Mouse (Mus musculus) layer of hippocampus, adult 2 months (tissue): ENCODE data around the gene Ncs1. TPM values are rescaled to one million over a fixed set of nuclear protein-coding genes. Genes with fewer than 3 reads are reported as not detected.

ENCODE experiments used
- DNase-seq, 2 experiments: peaks; one replicate each; pipeline ENCODE4 v3.0.0; 2022; ENCODE audit warnings: low spot score in 2 of 2
- H3K27ac ChIP-seq: fragments of 200-600 bp; 2 replicates; pipeline ENCODE4 v1.8.1; 2022
- H3K4me3 ChIP-seq: fragments of 200-600 bp; 2 replicates; pipeline ENCODE4 v1.8.1; 2022; ENCODE audit warnings: mild to moderate bottlenecking
- CTCF ChIP-seq: fragments of 200-600 bp; conservative IDR thresholded peaks from 2 replicates; pipeline ENCODE4 v1.8.1; 2022; ENCODE audit warnings: antibody characterized with exemption, mild to moderate bottlenecking, moderate library complexity
- total RNA-seq, 2 experiments: library from RNA; stranded (reverse); gene quantifications; 2 replicates each; pipeline ENCODE4 v1.2.3; 2021

Gene Ncs1
- total RNA-seq, 2 experiments from 2014 or later = 285 to 294 TPM

DNA sequence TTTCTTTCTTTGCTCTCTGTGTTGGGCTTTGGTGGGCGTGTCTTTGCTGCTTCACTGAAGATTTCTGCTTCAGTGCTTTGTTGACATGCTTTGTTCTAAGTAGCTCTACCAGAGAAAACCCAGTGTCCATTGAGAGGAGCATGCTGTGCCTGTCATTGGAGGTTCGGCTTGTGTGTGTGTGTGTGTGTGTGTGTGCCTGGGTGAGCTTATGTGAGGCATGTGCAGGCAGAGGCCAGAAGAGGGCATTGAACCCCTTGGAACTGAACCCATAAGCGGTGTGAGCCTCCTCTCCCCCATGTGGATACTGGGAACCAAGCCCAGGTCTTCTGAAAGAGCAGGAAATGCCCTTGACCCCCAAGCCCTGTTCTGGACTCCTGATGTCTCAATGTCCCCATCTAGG is 7.8 kb downstream of the Ncs1 start:
- no peak for TF ChIP-seq CTCF

DNA sequence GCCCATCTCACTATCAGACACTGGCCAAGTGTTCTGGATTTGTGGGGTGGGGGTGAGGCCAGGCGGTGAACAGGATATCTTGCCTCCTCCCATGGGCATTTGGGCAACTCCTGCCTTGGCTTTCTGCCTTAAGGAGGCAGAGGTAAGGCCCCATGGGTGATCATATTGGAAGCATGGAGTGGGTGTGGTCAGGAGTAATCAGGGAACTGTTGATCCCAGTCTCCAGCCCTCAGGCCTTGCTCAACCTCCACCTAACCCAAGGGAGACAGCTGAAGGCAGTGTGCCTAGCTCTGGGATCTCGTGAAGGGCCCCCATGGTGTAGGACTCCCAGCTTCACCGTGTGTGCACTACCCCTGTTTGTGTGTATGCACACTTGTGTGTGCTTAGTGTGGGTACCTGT is 9.2 kb downstream of the Ncs1 start:
- H3K4me3 ChIP-seq = no peak overlapping the region
- no peak for TF ChIP-seq CTCF
- H3K27ac ChIP-seq = peak overlapping the region; percentile 97
- no peak for DNase-seq

More for the DNA sequence above, 7.8 kb downstream of the Ncs1 start:
- H3K4me3 ChIP-seq = no peak overlapping the region
- DNase-seq = no peak
- H3K27ac ChIP-seq = peak overlapping the region; percentile 97; the same call in 1 of the 2 replicates

DNA sequence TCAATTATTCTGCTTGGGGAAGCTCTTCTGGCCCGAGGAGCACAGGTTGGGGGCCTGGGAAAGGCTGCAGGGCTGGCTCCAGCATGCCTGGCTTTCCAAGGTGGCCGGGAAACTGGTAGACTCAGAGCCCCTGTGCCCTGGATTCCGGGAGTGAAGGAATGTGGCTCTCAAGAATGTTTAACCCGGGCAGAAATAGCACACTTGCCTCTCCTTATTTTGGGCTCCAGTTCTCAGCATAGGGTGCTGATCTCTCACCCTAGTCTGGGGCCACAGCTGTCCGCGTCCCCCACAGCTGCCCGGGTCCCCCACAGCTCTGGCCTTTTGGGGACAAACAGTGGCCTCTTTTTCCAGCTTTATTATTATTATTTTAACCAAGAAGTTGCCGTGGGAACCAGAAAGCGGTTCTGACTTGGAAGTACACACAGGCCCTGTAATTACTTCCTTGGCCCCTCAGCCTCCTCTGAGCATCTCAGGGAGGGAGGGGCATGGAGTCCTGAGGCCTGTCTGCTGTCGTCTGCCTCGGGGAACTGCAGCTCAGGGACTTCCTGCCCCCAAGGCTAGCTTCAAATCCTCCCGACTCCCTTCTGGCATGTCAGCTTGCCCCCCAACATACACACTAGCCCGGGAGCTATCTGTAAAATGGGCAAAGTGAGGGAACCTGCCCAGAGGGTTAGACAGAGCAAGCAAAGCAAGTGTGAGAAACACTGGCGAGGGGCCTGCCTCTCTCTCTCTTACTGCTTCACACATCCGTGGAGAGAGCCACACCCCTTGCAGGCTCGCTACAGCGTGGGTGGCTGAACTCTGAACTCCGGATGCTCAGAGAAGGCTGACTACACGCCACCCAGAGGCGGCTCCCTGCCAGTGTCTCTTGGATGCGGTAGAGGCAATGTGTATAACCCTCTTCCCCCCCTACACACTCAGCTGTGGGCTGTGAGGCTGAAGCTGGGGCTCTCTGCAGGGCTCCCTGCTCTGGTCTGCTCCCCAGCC is 10.6 kb downstream of the Ncs1 start:
- Histone ChIP-seq H3K4me3 (peak overlapping the region; percentile 34), H3K27ac (peak overlapping the region; percentile 97)
- DNase-seq = peak; percentile 64 to 73
- peak; percentile 74 for TF ChIP-seq CTCF

DNA sequence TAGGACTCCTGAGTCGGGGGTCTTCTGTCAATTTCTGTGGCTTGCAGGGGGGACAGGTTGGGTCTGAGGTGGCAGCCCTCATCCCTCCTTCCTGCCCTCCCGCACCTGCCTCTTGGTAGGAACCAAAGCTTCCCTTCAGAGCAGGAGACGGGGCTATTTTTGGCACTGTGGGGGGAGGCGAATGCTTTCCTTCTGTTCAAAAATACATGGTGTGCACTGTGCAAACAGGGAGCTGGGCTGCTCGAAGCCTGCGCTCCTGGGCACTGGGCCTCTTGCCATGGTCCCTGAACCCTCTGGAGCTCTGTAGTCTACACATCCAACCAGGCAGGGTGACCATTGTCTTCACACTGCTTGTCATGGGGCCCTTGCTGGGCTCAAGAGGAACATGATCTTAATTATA is 11.5 kb downstream of the Ncs1 start:
- H3K27ac ChIP-seq = peak overlapping the region; percentile 97
- peak; percentile 76 for DNase-seq
- H3K4me3 ChIP-seq = peak overlapping the region; percentile 34
- TF ChIP-seq CTCF = no peak

DNA sequence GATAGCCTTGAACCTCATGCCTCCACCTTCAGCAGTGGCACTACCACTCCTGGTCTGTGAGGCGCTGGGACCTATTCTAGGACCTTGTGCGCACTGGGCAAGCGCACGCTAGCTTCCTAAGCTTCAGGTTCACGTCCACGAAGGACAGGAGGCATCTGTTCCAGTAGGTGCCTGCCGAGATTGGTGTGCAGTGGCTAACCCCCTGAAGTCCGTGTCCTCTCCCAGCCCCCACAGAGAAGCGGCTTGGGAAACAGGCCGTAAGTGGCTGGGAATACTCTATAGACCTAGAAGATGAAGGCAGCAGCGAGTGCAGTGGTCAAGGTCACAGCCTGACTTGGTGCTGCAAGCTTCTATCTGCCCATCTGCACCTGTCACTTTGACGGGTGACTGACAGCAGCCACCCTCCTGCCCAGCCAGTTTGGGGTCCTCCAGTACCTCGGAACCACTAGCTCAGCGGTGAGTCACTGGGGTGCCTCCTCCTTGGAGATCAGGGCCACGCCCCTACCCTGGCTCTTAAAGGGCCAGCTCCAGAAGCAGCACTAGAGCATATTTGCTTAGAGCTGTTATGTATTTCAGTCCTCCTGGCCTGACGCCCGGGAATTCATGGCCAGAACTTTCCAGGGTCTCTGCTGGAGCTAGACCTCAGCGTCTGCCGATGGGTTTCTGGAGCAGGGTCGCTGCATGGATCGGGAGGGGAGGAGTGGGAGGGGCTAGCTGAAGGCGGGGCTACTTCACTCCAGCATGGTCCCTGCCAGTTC is 13.2 kb downstream of the Ncs1 start:
- Histone ChIP-seq H3K27ac (peak overlapping the region; percentile 97), H3K4me3 (peak overlapping the region; percentile 56)
- TF ChIP-seq CTCF = no peak
- peak; percentile 76 to 80 for DNase-seq

DNA sequence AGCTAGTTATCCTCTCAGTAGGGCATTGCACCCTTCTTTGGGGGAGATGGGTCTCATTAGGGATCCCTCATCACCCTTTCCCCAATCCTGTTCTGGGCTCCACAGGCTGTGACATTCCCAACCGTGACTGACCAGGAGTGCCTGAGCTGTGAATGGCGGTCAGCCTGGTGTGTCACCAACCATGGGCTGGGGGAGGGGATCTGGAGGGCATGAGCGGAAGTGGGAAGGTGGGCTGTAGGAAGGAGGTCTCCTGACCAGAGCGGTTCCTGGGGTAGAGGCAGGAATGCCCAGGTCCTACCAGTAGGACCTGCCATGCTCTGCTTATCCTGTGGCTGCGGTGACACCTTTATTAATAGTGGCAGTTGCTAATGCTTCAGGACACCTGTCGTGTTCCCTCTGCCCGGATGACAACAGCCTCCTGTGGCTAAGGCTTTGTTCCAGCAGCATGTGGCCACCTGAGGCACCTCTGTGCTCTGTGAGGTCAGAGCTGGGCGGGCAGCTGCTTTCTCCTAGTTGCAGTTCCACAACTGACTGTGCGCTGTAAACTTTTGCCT is 13.8 kb downstream of the Ncs1 start:
- Histone ChIP-seq H3K27ac (peak overlapping the region; percentile 97), H3K4me3 (peak overlapping the region; percentile 56)
- no peak for DNase-seq

DNA sequence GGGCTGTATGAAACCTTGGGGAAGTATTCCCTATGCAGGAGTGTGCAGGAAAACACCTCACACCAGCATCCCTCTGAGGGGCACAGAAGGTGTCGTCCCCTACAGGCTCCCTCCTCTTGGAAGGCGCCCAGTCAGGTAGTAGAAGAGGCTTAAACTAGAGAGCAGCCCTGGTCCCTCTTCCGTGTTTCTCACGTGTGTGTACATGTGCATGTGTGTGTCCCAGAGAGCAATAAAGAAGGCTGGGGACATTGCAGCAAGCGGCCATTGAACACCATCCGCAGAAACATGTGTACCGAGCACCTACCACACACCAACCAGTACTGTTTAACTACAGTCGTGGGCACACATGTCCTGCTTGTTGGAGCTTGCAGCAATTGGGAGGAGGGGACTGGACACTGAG is 14.9 kb downstream of the Ncs1 start:
- Histone ChIP-seq H3K4me3 (no peak overlapping the region), H3K27ac (peak overlapping the region; percentile 97)
- no peak for DNase-seq
- no peak for TF ChIP-seq CTCF

More for the DNA sequence above, 13.8 kb downstream of the Ncs1 start:
- TF ChIP-seq CTCF = no peak

DNA sequence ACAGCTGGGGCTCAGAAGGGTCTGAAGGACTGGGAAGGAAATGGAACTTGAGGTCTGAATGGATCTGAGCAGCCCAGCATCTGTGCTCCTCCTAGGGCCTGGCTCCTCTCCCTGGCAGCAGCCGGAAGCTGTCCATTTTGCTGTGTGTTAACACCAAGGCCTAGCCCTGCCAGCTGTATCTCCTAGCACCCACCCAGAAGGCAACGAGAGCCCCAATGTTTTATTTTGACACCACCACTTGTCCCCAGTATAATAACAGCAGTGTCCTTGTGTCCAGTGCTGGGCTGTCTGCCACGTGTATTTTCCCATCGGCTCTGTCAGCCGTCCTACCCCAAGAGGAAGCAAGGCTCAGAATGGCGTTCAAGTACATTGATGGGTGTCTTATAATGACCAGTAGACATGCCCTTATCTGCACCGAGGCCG is 17.4 kb downstream of the Ncs1 start:
- Histone ChIP-seq H3K4me3 (no peak overlapping the region), H3K27ac (peak overlapping the region; percentile 97)
- peak in 1 of 2 experiments; percentile 41 for DNase-seq
- no peak for TF ChIP-seq CTCF

DNA sequence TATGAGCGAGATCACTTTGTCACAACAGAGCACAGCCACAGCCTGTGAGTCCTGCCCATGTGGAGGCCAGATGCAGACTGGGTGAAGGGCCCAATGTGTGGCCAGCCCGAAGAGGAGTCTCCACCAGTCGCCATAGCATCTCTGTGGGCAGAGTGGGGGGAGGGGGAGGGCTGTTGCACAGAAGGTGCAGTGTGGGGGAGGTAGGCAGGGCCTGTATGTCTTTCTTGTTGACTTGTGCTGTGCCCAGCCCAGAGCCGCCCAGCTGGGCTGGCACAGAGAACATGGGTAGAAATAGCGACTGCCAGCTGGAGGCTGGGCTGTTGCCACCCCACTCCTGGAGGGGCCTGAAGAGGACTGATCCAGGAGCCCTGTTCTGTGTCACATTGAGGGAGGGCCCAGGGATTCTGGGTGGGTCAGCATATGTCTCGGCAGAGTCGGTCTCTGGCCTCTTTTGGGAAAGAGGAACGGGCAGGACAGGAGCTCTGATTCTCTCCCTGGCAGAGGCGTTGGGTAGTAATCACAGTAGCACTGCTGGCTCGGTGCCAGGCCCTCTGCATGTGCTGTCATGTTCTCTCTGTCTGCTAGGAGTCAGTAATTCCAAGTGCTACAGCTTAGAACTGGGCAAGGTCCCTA is 18.2 kb downstream of the Ncs1 start:
- no peak for TF ChIP-seq CTCF
- Histone ChIP-seq H3K4me3 (no peak overlapping the region), H3K27ac (peak overlapping the region; percentile 97)
- DNase-seq = peak; percentile 73 to 76

DNA sequence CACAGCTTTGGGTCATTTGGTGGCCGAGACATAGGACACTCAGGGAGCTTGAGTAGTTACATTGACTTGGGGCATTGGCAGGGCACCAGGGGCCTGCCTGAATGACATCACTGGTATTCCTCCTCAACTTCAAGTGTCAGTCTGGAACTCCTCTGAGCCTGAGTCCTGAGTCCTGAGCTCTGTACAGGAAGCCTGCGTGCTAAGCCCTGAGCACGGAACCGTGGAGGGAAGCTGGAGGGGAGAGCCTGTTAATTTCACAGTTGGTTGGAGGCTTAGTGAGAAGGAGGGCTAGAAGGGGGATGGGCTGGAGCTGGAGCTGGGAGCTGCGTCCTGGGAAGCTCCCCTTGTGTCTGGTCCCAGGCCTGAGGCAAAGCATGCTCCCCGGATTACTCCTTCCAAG is 21.8 kb downstream of the Ncs1 start:
- peak overlapping the region; percentile 36; the same call in 1 of the 2 replicates for H3K27ac ChIP-seq
- no peak for TF ChIP-seq CTCF
- no peak for DNase-seq
- H3K4me3 ChIP-seq = no peak overlapping the region

DNA sequence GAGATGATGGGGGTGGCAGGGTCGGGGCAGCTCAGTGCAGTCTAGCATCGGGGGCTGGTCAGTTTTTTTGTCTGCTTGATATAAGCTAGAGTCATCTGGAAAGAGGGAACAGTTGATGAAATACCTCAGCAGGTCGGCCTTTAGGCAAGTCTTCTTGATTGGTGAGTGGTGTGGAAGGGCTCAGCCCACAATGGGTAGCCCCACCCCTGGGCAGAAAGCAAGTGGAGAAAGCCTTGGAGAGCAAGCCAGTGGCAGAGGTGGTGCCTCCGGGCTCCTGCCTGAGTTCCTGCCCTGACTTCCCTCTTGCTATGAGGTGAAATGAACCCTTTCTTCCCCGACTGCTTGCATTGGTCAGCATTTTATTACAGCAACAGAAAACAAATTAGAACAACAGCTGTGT is 23.0 kb downstream of the Ncs1 start:
- H3K4me3 ChIP-seq = no peak overlapping the region
- H3K27ac ChIP-seq = peak overlapping the region; percentile 67
- no peak for TF ChIP-seq CTCF

DNA sequence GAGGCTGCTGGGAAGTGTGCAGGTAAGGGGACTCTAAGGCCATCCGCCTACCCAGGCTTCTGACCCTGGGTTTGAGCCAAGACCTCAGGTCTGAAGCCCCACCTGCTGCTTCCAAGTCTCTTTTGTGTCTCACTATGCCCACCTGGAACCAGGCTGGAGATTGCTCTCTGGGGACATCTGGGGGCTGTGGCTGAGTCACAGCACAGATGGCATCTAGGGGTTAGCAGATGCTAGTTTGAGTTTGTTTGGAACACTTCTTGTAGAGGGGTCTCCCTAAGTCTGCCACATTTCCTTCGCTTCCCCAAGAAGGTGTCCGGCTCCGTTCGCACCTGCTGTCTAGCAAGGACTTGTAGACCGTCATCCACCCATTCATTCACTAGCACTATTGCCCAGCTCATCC is 23.6 kb downstream of the Ncs1 start:
- peak overlapping the region; percentile 67 for H3K27ac ChIP-seq
- no peak overlapping the region for H3K4me3 ChIP-seq
- DNase-seq = peak in 1 of 2 experiments; percentile 20
- no peak for TF ChIP-seq CTCF

More for the DNA sequence above, 23.0 kb downstream of the Ncs1 start:
- no peak for DNase-seq
